Mouse (Mus musculus): Measurements from ENCODE around the gene Adam12.

DNA sequence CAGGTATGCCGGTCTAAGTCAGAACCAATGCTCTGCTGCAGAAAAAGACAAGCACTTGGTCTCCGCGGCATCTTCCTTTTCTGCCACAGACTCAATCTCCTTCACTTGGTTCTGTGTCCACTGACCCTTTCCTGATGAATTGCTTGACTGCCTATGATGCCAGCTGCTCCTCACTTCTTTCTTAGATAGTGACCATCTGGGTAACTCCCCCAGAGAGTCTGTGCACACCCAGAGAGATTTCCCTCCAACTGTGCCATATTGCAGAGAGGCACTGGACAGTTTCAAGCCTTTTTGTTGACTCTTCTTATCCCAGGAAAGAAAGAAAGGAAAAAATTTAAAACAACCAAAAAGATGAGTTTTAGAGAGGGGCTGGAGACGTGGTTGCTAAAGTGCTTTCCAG, 310.7 kb downstream of the Adam12 start:
- TF ChIP-seq CTCF (IDR thresholded peaks at IDR 0.05) (no peak), POLR2A (IDR thresholded peaks at IDR 0.05; ENCODE audit: insufficient read depth, low read depth, low read length) (no peak)

Measured in heart, adult 2 months (tissue).